Mouse (Mus musculus) adrenal gland, adult 18-20 months (tissue): ENCODE data around the gene Gpank1. TPM values are rescaled to one million over a fixed set of nuclear protein-coding genes. Genes with fewer than 3 reads are reported as not detected.
A peak's percentile ranks its signal among the peaks of the same experiment; 100 is the strongest.
"Not testable (repeated sequence)": the region's sequence is repeated elsewhere in the genome, so short reads cannot be mapped to it uniquely, and the experiment has no call there.

Source experiments
- DNase-seq, 2 experiments: peaks; one replicate each; pipeline ENCODE4 v3.0.0; 2021 to 2022; ENCODE audit warnings: low spot score in 2 of 2
- total RNA-seq, 2 experiments: library from RNA; stranded (reverse); gene quantifications; 1 replicate in 1 of 2; 2 replicates in 1 of 2; pipeline ENCODE4 v1.2.3; 2021

Gpank1 gene
- total RNA-seq, 2 experiments from 2014 or later: 14.8 to 16.2 TPM

DNA sequence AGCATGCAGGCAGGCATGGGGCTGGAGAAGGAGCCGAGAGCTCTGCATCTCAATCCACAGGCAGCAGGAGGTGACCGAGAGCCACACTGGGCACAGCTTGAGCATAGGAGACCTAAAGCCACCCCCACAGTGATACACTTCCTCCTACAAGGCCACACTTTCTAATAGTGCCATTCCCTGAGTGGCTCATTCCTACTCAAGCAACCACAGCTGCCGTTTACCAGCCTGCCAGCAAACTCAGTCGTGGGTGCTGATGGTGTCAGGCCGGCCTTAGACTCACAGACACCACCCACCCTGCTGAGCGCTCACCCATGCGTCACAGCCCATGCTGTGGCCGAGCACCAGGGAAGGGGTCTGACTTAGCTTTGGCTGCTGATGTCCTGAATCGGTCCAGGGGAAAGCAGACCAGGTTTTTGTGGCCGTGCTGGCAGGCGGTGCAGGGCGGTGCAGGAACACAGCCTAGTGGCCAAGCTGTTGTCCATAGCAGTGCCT lies 24.0 kb upstream of the Gpank1 start:
- no peak for DNase-seq

DNA sequence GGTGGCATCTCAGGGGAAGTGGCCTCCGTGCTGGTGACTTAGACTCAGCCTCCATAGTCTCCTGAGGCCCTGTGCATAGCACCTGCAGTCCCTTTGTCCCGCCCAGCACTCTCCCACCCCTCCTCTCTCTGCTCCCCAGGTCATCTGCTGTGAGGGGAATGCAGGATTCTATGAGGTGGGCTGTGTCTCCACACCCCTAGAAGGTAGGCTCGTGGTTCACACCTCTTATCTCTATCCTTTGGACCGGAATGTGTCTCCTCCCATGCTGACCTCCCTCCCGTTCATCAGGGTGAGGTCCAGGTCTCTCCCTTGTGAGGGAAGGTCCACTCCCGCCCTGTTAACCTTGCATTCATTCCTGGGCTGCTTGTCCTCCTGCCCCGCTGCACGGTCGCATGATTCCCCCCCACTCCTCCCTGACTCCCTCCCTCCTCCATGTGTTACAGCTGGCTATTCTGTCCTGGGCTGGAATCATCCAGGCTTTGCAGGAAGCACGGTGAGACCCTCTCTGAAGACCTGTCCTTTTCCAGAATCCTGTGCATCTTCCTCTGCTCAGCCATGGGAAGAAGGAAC lies 21.0 kb upstream of the Gpank1 start:
- DNase-seq: no peak

- no peak for DNase-seq
These were observed 20.1 kb upstream of the Gpank1 start for GRCm38 (mm10) chr17:35101161-35101560.

- no peak for DNase-seq
These were observed 19.0 kb upstream of the Gpank1 start for GRCm38 (mm10) chr17:35102299-35102698.

GRCm38 (mm10) chr17:35103221-35103690 lies 18.0 kb upstream of the Gpank1 start:
- DNase-seq: no peak

DNA sequence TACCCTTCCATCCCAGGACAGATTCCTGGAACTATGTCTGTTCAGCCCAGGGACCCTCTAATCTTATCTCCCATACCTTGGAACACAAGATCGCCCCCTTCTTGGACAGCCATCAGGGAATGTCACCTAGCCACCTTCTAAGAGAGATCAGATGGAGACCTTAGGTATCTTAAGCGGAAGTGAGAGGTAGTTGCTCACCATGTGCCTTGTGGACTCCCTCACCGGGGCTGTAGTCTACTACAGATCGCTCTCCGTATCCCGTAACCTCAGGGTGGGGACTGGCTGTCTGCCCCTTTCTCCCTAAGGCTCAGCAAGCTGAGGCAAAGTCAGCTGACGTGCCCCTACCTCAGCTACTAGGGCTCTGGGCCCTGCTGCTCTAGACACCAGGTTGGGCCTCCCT lies 17.2 kb upstream of the Gpank1 start:
- DNase-seq: no peak

GRCm38 (mm10) chr17:35104754-35105153 lies 16.5 kb upstream of the Gpank1 start:
- no peak for DNase-seq

DNA sequence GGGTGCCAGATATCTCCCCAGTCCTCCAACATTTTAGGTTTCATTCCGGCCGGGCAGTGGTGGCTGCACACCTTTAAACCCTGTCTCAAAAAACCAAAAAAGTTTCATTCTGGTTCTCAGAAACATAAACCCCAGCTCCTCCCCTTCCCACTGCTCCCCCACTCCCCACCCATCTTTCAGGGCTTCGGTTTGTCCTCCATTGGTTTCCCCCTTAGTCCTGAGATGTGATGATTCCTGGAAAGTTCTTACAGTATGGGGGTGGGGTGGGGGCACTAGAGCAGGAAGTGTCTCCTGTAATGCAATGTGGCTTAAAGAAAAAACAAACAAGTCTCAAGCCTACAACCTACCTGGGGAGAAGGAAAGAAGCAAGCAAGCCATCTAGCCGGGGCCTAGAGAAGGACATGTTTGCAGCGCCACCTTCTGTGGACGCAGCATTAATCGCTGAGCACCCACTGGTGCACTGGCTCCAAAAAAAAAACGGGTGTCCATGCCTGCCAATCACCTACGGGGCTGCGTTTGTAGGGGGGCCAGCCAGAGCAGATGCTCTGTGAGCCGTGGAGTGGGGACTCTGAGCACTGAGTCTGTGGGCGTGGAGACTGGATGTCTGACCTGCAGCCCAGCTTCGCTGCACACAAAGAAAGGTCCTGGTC lies 15.4 kb upstream of the Gpank1 start:
- DNase-seq: no peak

DNA sequence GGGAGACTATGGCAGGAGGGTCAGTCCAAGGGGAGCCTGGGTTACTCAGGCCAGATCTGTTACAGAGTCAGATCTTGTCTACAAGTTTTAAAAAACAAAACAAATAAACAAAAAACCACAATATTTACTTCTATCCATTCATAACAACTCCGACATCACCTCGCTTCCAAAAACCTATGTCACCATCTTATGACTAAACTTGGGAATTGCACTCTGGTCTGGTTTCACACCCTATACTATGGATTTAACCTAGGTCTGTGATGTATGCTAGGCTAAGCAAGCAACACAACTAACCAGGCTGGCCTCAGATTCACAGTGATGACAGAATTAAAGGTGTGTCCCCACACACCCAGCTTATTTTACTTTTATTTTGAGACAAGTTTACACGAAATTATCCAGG lies 14.7 kb upstream of the Gpank1 start:
- no peak for DNase-seq

- DNase-seq: no peak
These were observed 13.2 kb upstream of the Gpank1 start, which contains the start of gene Ly6g5c for GRCm38 (mm10) chr17:35108097-35108496. Gene Ly6g5c (plus strand): TSS chr17:35108279.

DNA sequence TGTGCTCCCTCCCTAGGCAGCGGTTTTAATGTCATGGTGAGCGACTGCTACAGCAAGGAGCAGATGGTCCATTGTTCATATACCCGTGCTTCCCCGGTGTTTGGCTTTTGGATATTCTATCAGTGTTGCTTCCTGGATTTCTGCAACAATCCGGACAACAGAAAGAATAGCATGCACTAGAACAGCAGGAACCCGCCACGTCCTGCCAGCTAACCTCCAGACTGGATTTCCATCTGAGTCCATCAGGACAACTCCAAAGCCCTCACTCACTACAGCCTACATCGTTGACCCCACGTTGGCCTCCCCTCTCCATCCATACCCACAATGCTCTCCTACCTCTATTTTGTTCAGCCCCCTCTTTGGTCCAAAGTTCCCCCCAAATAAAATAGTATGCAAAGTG lies 9.5 kb upstream of the Gpank1 start:
- no peak for DNase-seq

- DNase-seq: no peak
These were observed 5.9 kb upstream of the Gpank1 start, which contains the start of gene Ly6g5b for GRCm38 (mm10) chr17:35115046-35116019. Gene Ly6g5b (minus strand): TSS chr17:35115428.

- no peak for DNase-seq
These were observed 511 bp upstream of the Gpank1 start for GRCm38 (mm10) chr17:35120745-35121142.

DNA sequence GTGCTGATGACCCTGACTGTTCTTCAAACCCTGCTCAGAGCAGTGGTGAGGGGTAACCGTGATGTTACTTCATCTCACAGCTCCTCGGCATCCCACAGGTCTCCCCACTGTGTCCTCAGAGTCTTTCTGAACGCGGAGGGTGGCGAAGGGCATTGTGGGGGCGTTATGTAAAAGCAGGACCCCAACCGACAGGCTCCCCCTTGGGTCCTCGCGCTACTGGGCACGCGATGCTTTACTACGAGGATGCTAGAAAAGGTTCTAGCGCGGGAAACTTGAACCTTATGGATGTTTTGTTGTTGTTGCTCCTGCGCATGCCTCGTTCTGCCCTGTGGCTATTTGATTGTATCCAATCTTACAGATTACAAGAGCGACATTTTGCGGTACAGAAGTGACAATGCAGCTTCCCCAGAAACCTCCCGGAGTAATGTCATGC lies 632 bp downstream of the Gpank1 start, which contains the start of gene Csnk2b:
TSS of gene Csnk2b (minus strand) at position 183 of the 433 bp plus-strand sequence.
- no peak for DNase-seq

- not testable (repeated sequence) for DNase-seq
These were observed 2.0 kb downstream of the Gpank1 start for GRCm38 (mm10) chr17:35123287-35123686.

GRCm38 (mm10) chr17:35124261-35124896 lies 3.1 kb downstream of the Gpank1 start:
- DNase-seq: not testable (repeated sequence)

DNA sequence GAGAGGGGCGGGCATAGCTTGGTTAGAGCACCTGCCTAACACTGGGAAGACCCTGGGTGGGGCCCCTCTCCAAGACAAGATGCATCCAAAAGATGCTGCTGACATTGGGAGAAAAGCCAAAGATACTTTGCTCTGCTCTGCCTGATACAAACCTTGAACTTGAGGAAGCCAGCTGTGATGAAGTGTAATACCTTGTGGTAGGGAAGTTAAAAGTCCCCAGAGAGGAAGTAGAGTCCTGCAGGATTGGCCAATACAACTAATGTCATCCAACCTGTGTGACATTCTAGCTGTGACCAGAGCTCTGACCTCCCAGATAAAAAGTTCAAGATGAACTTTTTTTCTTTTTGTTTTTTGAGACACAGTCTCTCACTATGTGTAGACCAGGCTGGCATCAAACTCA lies 3.8 kb downstream of the Gpank1 start:
- no peak for DNase-seq

GRCm38 (mm10) chr17:35125578-35125977 lies 4.3 kb downstream of the Gpank1 start:
- DNase-seq: no peak

- peak; percentile 72 to 76 for DNase-seq
These were observed 5.0 kb downstream of the Gpank1 start, which contains the start of gene D17H6S53E for GRCm38 (mm10) chr17:35126206-35126611. Gene D17H6S53E (plus strand): TSS chr17:35126373.

DNA sequence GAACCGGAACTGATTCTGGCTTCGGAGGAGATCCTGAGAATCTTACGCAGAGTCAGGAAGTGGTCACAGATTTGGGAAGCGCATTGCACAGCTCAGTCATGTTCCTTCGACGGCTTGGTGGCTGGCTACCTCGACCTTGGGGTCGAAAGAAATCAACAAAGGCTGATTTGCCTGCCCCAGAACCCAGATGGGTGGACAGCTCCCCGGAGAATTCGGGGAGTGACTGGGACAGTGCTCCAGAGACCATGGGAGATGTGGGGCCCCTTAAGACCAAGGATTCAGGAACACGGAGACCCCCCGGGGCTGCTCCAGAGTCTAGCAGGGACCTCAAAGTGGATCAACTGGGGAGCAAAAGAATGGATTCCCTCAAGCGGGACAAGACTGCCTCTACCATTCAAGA lies 5.8 kb downstream of the Gpank1 start:
- no peak for DNase-seq

GRCm38 (mm10) chr17:35128996-35129395 lies 7.7 kb downstream of the Gpank1 start:
- no peak for DNase-seq
